Mouse (Mus musculus) limb, embryonic 11.5 days (tissue): ENCODE results near the gene Mff. TPM values are rescaled to one million over a fixed set of nuclear protein-coding genes. Genes with fewer than 3 reads are reported as not detected.

Experiments used
- ATAC-seq: fragments of 200-750 bp; cut with Nextera tagmentation; 2 replicates; pipeline ENCODE4 v1.8.0; 2017; ENCODE audit warnings: low read depth; ENCODE audit not compliant: insufficient number of reproducible peaks, low FRiP score, low TSS enrichment
- DNase-seq: peaks from one replicate; pipeline ENCODE4 v3.0.0-alpha.2; 2015; ENCODE audit warnings: low spot score
- H3K27ac ChIP-seq: fragments of 300-500 bp; sonication (generic); replicated peaks from 2 replicates; pipeline ENCODE4 v1.5.1; 2014; ENCODE audit warnings: low read depth, mild to moderate bottlenecking, low read length
- H3K27me3 ChIP-seq: fragments of 300-500 bp; sonication (generic); 2 replicates; pipeline ENCODE4 v1.6.1; 2014; ENCODE audit warnings: mild to moderate bottlenecking, low read length, mixed read lengths; ENCODE audit not compliant: control insufficient read depth, insufficient read depth
- H3K36me3 ChIP-seq: fragments of 300-500 bp; sonication (generic); 2 replicates; pipeline ENCODE4 v1.6.1; 2014; ENCODE audit warnings: mild to moderate bottlenecking, low read length, moderate library complexity, mixed read lengths; ENCODE audit not compliant: control insufficient read depth, insufficient read depth
- H3K4me1 ChIP-seq: fragments of 300-500 bp; sonication (generic); 2 replicates; pipeline ENCODE4 v1.6.1; 2014; ENCODE audit warnings: low read length, mixed read lengths; ENCODE audit not compliant: control insufficient read depth, insufficient read depth
- H3K4me2 ChIP-seq: fragments of 300-500 bp; sonication (generic); 2 replicates; pipeline ENCODE4 v1.6.1; 2014; ENCODE audit warnings: low read depth, mild to moderate bottlenecking, moderate library complexity; ENCODE audit not compliant: severe bottlenecking
- H3K4me3 ChIP-seq: fragments of 300-500 bp; sonication (generic); 2 replicates; pipeline ENCODE4 v1.5.1; 2014; ENCODE audit warnings: low read depth, low read length
- H3K9ac ChIP-seq: fragments of 300-500 bp; sonication (generic); 2 replicates; pipeline ENCODE4 v1.6.1; 2014; ENCODE audit warnings: mild to moderate bottlenecking, low read length
- H3K9me3 ChIP-seq: fragments of 300-500 bp; sonication (generic); 2 replicates; pipeline ENCODE4 v1.6.1; 2016; ENCODE audit warnings: low read length; ENCODE audit not compliant: control insufficient read depth
- WGBS: fragments of 180-500 bp; shearing (Covaris S2); extraction: QIAGEN DNeasy Blood & Tissue Kit; methylation state at CpG from one replicate; pipeline ENCODE4 v1.1.7; 2014; 5-methylcytosine and 5-hydroxymethylcytosine counted together
- polyA plus RNA-seq: library from polyadenylated mRNA; unstranded; fragments of >200 nt; fragmentation: Nextera tagmentation; extraction: Ambion mirVana; gene quantifications from 2 replicates; pipeline ENCODE4 v1.2.1, GENCODE M21; 2014

Mff gene
- polyA plus RNA-seq, 1 experiment from 2014 or later, result 234 TPM

- Histone ChIP-seq H3K4me3 (no peak overlapping the region), H3K9me3 (no peaks in the 10 kb centered on the region), H3K4me2 (no peak overlapping the region), H3K27ac (no peak overlapping the region), H3K36me3 (no peaks in the 10 kb centered on the region), H3K9ac (no peak overlapping the region), H3K27me3 (no peaks in the 10 kb centered on the region), H3K4me1 (no peaks in the 10 kb centered on the region)
- no peak for ATAC-seq
- 92% methylated on average over 4 of the region's 4 CpGs for WGBS
- DNase-seq, result no peak
Observed at GRCm38 (mm10) chr1:82775293-82775692, 50.6 kb downstream of the Mff start.

GRCm38 (mm10) chr1:82779388-82779966 lies 54.8 kb downstream of the Mff start:
- Histone ChIP-seq H3K9me3 (no peaks in the 10 kb centered on the region), H3K27me3 (no peaks in the 10 kb centered on the region), H3K27ac (no peak overlapping the region), H3K4me1 (no peaks in the 10 kb centered on the region), H3K9ac (no peak overlapping the region), H3K4me3 (no peak overlapping the region), H3K36me3 (no peaks in the 10 kb centered on the region), H3K4me2 (no peak overlapping the region)
- no peak for DNase-seq
- 87% methylated on average over 6 of the region's 6 CpGs for whole genome bisulfite sequencing
- ATAC-seq, result no peak

GRCm38 (mm10) chr1:82783559-82783958 lies 58.9 kb downstream of the Mff start:
- Histone ChIP-seq H3K9ac (no peak overlapping the region), H3K4me2 (no peak overlapping the region), H3K4me3 (no peak overlapping the region), H3K9me3 (no peaks in the 10 kb centered on the region), H3K27ac (no peak overlapping the region), H3K27me3 (no peaks in the 10 kb centered on the region), H3K36me3 (no peaks in the 10 kb centered on the region), H3K4me1 (no peaks in the 10 kb centered on the region)
- WGBS, result 78% methylated on average over 3 of the region's 3 CpGs
- no peak for DNase-seq
- no peak for ATAC-seq

GRCm38 (mm10) chr1:82785546-82785945 lies 60.9 kb downstream of the Mff start:
- Histone ChIP-seq H3K4me3 (no peak overlapping the region), H3K27me3 (no peaks in the 10 kb centered on the region), H3K4me1 (no peaks in the 10 kb centered on the region), H3K4me2 (no peak overlapping the region), H3K27ac (no peak overlapping the region), H3K9ac (no peak overlapping the region), H3K36me3 (no peaks in the 10 kb centered on the region), H3K9me3 (no peaks in the 10 kb centered on the region)
- DNase-seq, result no peak
- ATAC-seq, result no peak
- 76% methylated on average over 6 of the region's 6 CpGs for WGBS

- H3K36me3 ChIP-seq, result no peaks in the 10 kb centered on the region
- H3K27me3 ChIP-seq, result no peaks in the 10 kb centered on the region
- DNase-seq (peak; percentile 54), ATAC-seq (peak; percentile 62; the same call in 1 of the 2 replicates)
- no peaks in the 10 kb centered on the region; the same call in 1 of the 2 replicates for H3K9me3 ChIP-seq
- no peak overlapping the region for H3K4me3 ChIP-seq
- H3K9ac ChIP-seq, result no peak overlapping the region
- 12% methylated on average over 2 of the region's 2 CpGs for WGBS
- no peaks in the 10 kb centered on the region for H3K4me1 ChIP-seq
- H3K4me2 ChIP-seq, result no peak overlapping the region
- H3K27ac ChIP-seq, result no peak overlapping the region
Observed at GRCm38 (mm10) chr1:82787414-82787813, 62.7 kb downstream of the Mff start.

GRCm38 (mm10) chr1:82788070-82788469 lies 63.4 kb downstream of the Mff start:
- H3K27ac ChIP-seq, result no peak overlapping the region
- no peaks in the 10 kb centered on the region for H3K27me3 ChIP-seq
- WGBS, result 56% methylated on average over 7 of the region's 7 CpGs
- H3K9ac ChIP-seq, result no peak overlapping the region
- DNase-seq, result no peak
- H3K36me3 ChIP-seq, result no peaks in the 10 kb centered on the region
- H3K4me1 ChIP-seq, result no peaks in the 10 kb centered on the region
- H3K4me2 ChIP-seq, result no peak overlapping the region
- H3K4me3 ChIP-seq, result no peak overlapping the region
- ATAC-seq, result no peak
- H3K9me3 ChIP-seq, result no peaks in the 10 kb centered on the region; the same call in 1 of the 2 replicates

- Histone ChIP-seq H3K4me3 (no peak overlapping the region), H3K9me3 (no peaks in the 10 kb centered on the region; the same call in 1 of the 2 replicates), H3K9ac (no peak overlapping the region), H3K4me1 (no peaks in the 10 kb centered on the region), H3K27me3 (no peaks in the 10 kb centered on the region), H3K4me2 (no peak overlapping the region), H3K27ac (no peak overlapping the region), H3K36me3 (no peaks in the 10 kb centered on the region)
- ATAC-seq (no peak), DNase-seq (no peak)
- 91% methylated on average over 11 of the region's 11 CpGs for whole genome bisulfite sequencing
Observed at GRCm38 (mm10) chr1:82791105-82791504, 66.4 kb downstream of the Mff start.

GRCm38 (mm10) chr1:82792238-82792637 lies 67.5 kb downstream of the Mff start:
- Histone ChIP-seq H3K4me2 (no peak overlapping the region), H3K4me3 (no peak overlapping the region), H3K27me3 (no peaks in the 10 kb centered on the region), H3K27ac (no peak overlapping the region), H3K36me3 (no peaks in the 10 kb centered on the region), H3K9ac (no peak overlapping the region), H3K9me3 (no peaks in the 10 kb centered on the region; the same call in 1 of the 2 replicates), H3K4me1 (no peaks in the 10 kb centered on the region)
- DNase-seq, result no peak
- 91% methylated on average over 6 of the region's 6 CpGs for WGBS
- no peak for ATAC-seq

- H3K4me2 ChIP-seq, result no peak overlapping the region
- no peak overlapping the region for H3K4me3 ChIP-seq
- H3K4me1 ChIP-seq, result no peaks in the 10 kb centered on the region
- H3K9me3 ChIP-seq, result no peaks in the 10 kb centered on the region; the same call in 1 of the 2 replicates
- H3K9ac ChIP-seq, result no peak overlapping the region
- DNase-seq (no peak), ATAC-seq (no peak)
- no peaks in the 10 kb centered on the region for H3K36me3 ChIP-seq
- no peaks in the 10 kb centered on the region for H3K27me3 ChIP-seq
- 84% methylated on average over 3 of the region's 3 CpGs for WGBS
- H3K27ac ChIP-seq, result no peak overlapping the region
Observed at GRCm38 (mm10) chr1:82793110-82793509, 68.4 kb downstream of the Mff start.
